Mouse (Mus musculus): Measurements from ENCODE around the gene Trim10. TPM values are rescaled to one million over a fixed set of nuclear protein-coding genes. Genes with fewer than 3 reads are reported as not detected.

The Trim10 gene
- polyA plus RNA-seq, 1 experiment from 2014 or later, result 6.0 TPM

DNA sequence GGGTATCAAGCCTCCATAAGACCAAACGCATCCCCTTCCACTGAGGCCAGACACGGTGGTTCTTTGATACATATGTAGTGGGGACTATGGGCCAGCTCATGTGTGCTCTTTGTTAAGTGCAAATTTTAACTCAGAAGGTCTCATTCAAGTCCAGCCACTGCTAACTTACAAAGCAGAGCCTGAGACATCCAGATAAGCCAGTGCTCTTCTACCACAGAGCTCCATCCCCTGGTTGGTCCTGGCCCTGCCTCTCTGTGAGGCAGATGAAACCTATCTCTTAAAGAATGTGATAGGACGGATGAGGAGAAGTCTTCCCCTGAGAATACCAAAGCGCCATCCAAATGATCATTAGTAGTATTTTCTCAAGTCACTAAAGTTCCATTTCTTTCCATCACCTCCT, 30.0 kb downstream of the Trim10 start:
- no peak for DNase-seq (ENCODE audit: low spot score)
- Histone ChIP-seq H3K27me3 (replicated peaks; ENCODE audit: low read depth, poor library complexity, severe bottlenecking) (no peaks in the 10 kb centered on the region), H3K36me3 (replicated peaks) (no peaks in the 10 kb centered on the region), H3K4me1 (no peaks in the 10 kb centered on the region), H3K4me3 (no peak overlapping the region), H3K9me3 (no peaks in the 10 kb centered on the region), H3K27ac (replicated peaks) (no peak overlapping the region)
- WGBS, result 80% methylated on average over 4 of the region's 4 CpGs

DNA sequence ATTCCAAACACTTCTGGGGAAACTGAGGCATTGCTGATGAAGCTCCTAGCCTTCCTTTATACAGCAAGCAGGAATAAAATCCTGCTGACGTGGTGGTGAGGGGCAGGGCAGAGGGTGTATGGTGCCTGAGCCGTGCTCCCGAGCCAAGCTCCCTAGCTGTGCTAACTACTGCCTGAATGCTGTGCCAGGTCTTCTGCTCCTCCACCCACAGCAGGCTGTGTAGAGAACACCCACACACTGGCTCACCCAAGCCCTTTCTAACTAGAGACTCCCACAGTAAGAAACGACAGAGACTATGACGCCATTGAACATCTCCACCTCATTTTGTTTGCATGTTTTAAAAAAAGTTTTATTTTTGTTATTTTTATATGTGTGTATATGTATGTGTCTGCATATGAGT, 30.6 kb downstream of the Trim10 start:
- Histone ChIP-seq H3K9me3 (no peaks in the 10 kb centered on the region), H3K4me3 (no peak overlapping the region), H3K4me1 (no peaks in the 10 kb centered on the region), H3K36me3 (replicated peaks) (no peaks in the 10 kb centered on the region), H3K27ac (replicated peaks) (no peak overlapping the region), H3K27me3 (replicated peaks; ENCODE audit: low read depth, poor library complexity, severe bottlenecking) (no peaks in the 10 kb centered on the region)
- no peak for DNase-seq (ENCODE audit: low spot score)
- WGBS, result 87% methylated on average over 5 of the region's 5 CpGs

DNA sequence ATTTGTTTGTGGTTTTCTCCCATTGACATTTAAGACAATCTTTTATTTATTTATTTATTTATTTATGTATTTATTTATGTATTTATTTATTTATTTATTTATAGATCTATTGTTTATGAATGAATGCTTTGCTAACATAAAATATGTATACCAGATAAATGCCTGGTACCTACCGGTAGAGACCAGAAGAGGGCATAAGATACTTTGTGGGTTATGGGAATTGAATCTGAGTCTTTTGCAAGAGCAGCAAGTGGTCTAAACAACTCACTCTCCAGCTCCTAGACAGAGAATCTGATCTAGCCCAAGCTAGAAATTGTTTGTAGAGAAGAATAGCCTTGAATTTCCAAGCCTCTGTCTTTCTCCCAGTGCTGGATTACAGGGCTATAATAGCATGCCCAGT, 31.3 kb downstream of the Trim10 start:
- Histone ChIP-seq H3K9me3 (no peaks in the 10 kb centered on the region), H3K27ac (replicated peaks) (no peak overlapping the region), H3K27me3 (replicated peaks; ENCODE audit: low read depth, poor library complexity, severe bottlenecking) (no peaks in the 10 kb centered on the region), H3K4me3 (no peak overlapping the region), H3K36me3 (replicated peaks) (no peaks in the 10 kb centered on the region), H3K4me1 (no peaks in the 10 kb centered on the region)
- DNase-seq (ENCODE audit: low spot score), result no peak
- 37% methylated on average over 1 of the region's 1 CpGs for WGBS

DNA sequence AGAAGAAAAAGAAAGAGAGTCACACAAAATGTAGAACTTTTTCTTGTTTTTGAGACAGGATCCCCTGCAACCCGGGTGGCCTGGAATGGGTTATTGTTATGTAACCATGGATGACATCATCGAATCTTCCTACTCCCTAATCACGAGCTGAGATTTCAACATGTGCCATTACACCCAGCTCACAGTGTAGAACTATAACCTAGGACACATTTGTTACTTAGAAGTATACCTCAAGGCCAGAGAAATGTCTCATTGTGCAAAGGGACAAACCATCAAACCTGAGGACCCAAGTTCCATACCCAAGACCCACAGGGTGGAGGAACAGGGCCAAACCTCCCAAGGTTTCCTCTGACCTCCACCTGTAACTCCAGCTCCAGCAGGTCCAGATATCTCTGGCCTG, 34.3 kb downstream of the Trim10 start:
- 78% methylated on average over 3 of the region's 3 CpGs for WGBS
- Histone ChIP-seq H3K9me3 (no peaks in the 10 kb centered on the region), H3K4me1 (no peaks in the 10 kb centered on the region), H3K27ac (replicated peaks) (no peak overlapping the region), H3K27me3 (replicated peaks; ENCODE audit: low read depth, poor library complexity, severe bottlenecking) (no peaks in the 10 kb centered on the region), H3K4me3 (no peak overlapping the region), H3K36me3 (replicated peaks) (no peaks in the 10 kb centered on the region)
- DNase-seq (ENCODE audit: low spot score), result no peak

DNA sequence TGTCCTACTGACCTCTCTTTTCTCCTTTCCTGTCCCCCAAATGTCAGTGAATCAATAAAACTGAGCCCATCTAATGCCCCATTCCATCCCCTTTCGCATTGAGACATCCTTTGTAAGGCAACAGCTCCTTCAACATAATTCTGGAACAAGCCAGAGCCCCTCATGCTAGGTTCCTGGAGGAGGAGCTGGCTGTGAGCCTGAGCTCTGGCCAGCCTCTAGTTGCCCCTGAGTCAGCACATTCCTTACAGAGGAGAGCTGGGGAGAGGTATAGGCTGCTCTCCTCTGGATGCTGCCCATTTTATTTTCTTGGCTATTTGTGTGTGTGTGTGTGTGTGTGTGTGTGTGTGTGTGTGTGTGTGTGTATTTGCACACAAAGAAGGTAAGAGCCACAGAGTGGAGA, 38.9 kb downstream of the Trim10 start:
- no peaks in the 10 kb centered on the region for H3K9me3 ChIP-seq
- 57% methylated on average over 1 of the region's 1 CpGs for WGBS
- no peaks in the 10 kb centered on the region for H3K27me3 ChIP-seq (replicated peaks; ENCODE audit: low read depth, poor library complexity, severe bottlenecking)
- no peak overlapping the region for H3K4me3 ChIP-seq
- no peak overlapping the region for H3K27ac ChIP-seq (replicated peaks)
- no peak for DNase-seq (ENCODE audit: low spot score)
- H3K36me3 ChIP-seq (replicated peaks), result no peaks in the 10 kb centered on the region
- H3K4me1 ChIP-seq, result no peaks in the 10 kb centered on the region

DNA sequence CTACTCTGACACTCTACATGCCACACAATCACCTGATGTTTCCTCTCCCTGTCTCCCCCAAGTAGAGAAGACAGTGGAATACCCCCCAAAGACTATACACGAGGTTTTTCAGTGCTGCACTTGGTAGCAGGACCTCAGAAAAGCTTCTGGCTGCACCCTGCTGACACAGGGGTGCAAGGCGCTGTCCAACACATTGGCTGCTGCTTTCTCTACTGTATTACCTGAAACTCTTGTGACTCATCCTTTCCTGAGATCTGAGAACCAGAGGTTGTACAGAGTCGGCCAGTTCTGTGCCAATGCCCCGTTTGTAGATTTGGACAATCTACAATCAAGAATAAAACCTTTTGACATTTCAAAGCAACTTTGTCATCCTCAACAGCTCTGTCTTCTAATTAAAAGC, 40.4 kb downstream of the Trim10 start:
- DNase-seq (ENCODE audit: low spot score), result no peak
- Histone ChIP-seq H3K9me3 (no peaks in the 10 kb centered on the region), H3K27me3 (replicated peaks; ENCODE audit: low read depth, poor library complexity, severe bottlenecking) (no peaks in the 10 kb centered on the region), H3K4me3 (no peak overlapping the region), H3K36me3 (replicated peaks) (no peaks in the 10 kb centered on the region), H3K27ac (replicated peaks) (no peak overlapping the region), H3K4me1 (no peaks in the 10 kb centered on the region)
- WGBS, result 61% methylated on average over 4 of the region's 4 CpGs

DNA sequence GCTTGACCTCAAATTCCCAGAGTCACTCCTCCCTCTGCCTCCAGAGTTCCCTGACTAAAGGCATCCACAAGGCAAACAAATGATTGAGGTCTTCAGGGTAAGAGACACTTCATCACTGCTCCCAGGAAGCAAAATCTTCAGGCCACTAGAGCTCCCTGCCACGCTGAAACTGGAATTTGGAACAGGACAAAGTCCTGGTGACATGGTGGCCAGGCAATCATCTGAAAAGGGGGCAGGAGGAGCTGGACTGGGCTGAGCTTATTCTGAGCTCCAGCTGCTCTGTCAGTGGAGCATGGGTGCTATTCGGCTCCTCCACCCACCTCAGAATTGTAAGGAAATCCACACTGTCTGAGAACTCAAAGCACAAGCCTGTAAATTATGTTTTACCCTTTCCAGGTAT, 42.7 kb downstream of the Trim10 start:
- no peak overlapping the region for H3K4me3 ChIP-seq
- H3K36me3 ChIP-seq (replicated peaks), result no peaks in the 10 kb centered on the region
- WGBS, result 67% methylated on average over 2 of the region's 2 CpGs
- H3K4me1 ChIP-seq, result no peaks in the 10 kb centered on the region
- no peak for DNase-seq (ENCODE audit: low spot score)
- no peak overlapping the region for H3K27ac ChIP-seq (replicated peaks)
- H3K27me3 ChIP-seq (replicated peaks; ENCODE audit: low read depth, poor library complexity, severe bottlenecking), result no peaks in the 10 kb centered on the region
- no peaks in the 10 kb centered on the region for H3K9me3 ChIP-seq

DNA sequence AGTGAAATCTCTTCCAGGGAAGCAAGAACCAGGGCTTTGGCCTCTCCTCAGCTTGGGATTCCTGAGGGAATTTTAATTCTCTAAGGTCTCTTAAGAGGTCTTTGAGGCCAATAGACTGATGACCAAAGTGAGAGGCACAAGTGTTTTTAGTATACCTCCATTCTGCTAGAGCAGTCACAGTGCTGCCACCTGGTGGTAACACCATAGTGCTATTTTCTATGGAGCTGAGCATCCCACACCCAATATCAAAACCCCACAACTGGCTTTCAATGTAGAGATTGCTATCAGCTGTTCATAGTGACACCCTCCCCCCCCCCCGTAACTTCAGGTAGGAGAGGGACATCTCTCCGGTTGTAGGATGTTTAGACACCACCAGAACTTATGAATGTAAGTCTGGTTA, 44.7 kb downstream of the Trim10 start:
- no peaks in the 10 kb centered on the region for H3K4me1 ChIP-seq
- H3K27ac ChIP-seq (replicated peaks), result no peak overlapping the region
- H3K27me3 ChIP-seq (replicated peaks; ENCODE audit: low read depth, poor library complexity, severe bottlenecking), result no peaks in the 10 kb centered on the region
- WGBS, result 15% methylated on average over 2 of the region's 2 CpGs
- H3K4me3 ChIP-seq, result no peak overlapping the region
- peak; percentile 68 for DNase-seq (ENCODE audit: low spot score)
- no peaks in the 10 kb centered on the region for H3K9me3 ChIP-seq
- no peaks in the 10 kb centered on the region for H3K36me3 ChIP-seq (replicated peaks)

DNA sequence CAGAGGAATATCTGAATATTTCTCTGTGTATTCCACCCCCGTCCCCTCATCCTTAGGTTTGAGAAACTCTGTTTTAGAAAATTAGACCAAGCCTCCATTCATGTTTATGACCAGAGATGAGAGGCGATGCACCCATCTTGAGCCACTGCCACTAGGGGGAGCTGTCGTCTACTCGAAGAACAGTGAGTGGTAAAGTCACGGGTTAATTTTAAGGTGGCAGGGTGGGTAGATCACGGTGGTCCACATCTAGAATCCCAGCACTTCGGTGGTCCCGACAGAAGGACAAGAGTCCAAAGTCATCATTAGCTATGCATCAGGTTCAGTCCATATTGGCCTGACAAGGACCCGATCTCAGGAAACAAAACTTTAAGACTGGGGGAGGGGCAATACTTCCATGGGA, 45.7 kb downstream of the Trim10 start:
- Histone ChIP-seq H3K9me3 (no peaks in the 10 kb centered on the region), H3K36me3 (replicated peaks) (no peaks in the 10 kb centered on the region), H3K4me1 (no peaks in the 10 kb centered on the region), H3K27me3 (replicated peaks; ENCODE audit: low read depth, poor library complexity, severe bottlenecking) (no peaks in the 10 kb centered on the region), H3K27ac (replicated peaks) (no peak overlapping the region), H3K4me3 (no peak overlapping the region)
- 15% methylated on average over 9 of the region's 9 CpGs for WGBS
- DNase-seq (ENCODE audit: low spot score), result peak; percentile 69

DNA sequence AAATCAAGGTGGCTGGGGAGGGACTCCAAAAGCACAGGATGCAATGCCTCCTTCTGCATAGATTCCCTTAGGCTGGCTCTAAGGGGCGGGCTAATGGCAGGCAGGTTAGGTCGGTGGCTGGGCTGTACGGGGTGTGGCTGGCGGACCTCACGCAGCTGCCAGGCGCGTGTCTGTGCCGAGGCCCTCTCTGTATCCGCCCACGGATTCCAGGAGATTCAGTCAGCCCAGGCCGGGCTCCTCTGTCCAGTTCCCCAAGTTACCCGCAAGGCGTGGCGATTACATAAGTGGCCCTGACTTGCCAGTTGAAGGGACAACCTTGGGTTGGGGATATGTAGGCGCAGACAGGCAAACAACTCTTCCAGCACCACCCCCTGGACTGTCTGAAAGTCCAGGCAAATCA, 50.9 kb downstream of the Trim10 start:
- no peak for DNase-seq (ENCODE audit: low spot score)
- WGBS, result 52% methylated on average over 15 of the region's 15 CpGs
- no peaks in the 10 kb centered on the region for H3K36me3 ChIP-seq (replicated peaks)
- H3K27me3 ChIP-seq (replicated peaks; ENCODE audit: low read depth, poor library complexity, severe bottlenecking), result no peaks in the 10 kb centered on the region
- no peak overlapping the region for H3K27ac ChIP-seq (replicated peaks)
- no peaks in the 10 kb centered on the region for H3K9me3 ChIP-seq
- H3K4me1 ChIP-seq, result no peaks in the 10 kb centered on the region
- H3K4me3 ChIP-seq, result no peak overlapping the region

DNA sequence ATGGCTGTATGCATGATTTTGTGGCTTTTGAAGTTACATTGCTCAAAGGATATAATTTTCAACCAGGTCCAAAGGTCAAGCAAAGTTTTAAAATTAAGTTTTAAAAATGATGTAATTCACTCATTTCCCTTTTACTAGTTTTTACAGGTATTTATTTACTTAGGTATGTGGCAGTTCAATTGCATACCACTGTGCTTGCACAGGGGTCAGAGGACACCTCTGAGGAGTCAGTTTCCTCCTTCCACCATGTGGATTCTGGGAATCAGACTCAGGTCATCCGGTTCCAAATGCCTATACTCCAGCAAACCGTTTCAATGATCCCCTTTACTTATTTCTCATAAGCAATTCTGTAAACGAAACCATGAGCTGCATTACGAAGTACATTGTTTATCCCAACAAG, 53.3 kb downstream of the Trim10 start:
- Histone ChIP-seq H3K4me1 (no peaks in the 10 kb centered on the region), H3K27ac (replicated peaks) (no peak overlapping the region), H3K9me3 (no peaks in the 10 kb centered on the region), H3K36me3 (replicated peaks) (no peaks in the 10 kb centered on the region), H3K4me3 (no peak overlapping the region), H3K27me3 (replicated peaks; ENCODE audit: low read depth, poor library complexity, severe bottlenecking) (no peaks in the 10 kb centered on the region)
- no peak for DNase-seq (ENCODE audit: low spot score)
- 86% methylated on average over 4 of the region's 4 CpGs for WGBS

DNA sequence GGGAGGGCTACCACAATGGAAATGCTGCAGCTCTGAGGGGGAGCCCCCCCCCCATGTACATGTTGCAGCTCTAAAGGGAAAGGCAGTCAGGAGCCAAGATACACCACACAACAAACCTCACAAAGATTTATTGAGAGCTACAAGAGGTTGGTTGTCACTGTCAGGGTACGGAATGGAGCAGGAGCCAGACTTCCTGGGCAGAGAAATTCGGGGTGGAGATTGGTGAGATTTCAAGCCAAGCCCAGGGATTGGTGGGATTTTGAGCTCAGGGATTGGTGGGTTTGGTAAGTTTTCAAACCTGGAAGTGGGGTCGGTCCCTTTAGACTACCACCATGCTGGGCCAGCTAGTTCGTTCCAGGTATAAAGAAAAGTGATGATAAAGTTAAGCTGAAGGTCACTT, 54.1 kb downstream of the Trim10 start:
- 70% methylated on average over 4 of the region's 4 CpGs for WGBS
- DNase-seq (ENCODE audit: low spot score), result no peak
- H3K27ac ChIP-seq (replicated peaks), result no peak overlapping the region

More for the DNA sequence above, 54.1 kb downstream of the Trim10 start:
- H3K27me3 ChIP-seq (replicated peaks; ENCODE audit: low read depth, poor library complexity, severe bottlenecking), result no peaks in the 10 kb centered on the region
- H3K4me3 ChIP-seq, result no peak overlapping the region
- H3K9me3 ChIP-seq, result no peaks in the 10 kb centered on the region
- no peaks in the 10 kb centered on the region for H3K36me3 ChIP-seq (replicated peaks)
- H3K4me1 ChIP-seq, result no peaks in the 10 kb centered on the region

Data from embryonic facial prominence, embryonic 10.5 days (tissue).